Mouse (Mus musculus): Measurements from ENCODE around the gene Prph2.
A peak's percentile ranks its signal among the peaks of the same experiment; 100 is the strongest.

Prph2 gene

GRCm38 (mm10) chr17:46910186-46910585, at the start of gene Prph2:
Prph2 (plus strand) TSS chr17:46910459.
- DNase-seq (ENCODE audit: low read depth) = no peak

- no peak for DNase-seq (ENCODE audit: low read depth)
Observed at GRCm38 (mm10) chr17:46864566-46865195, 45.6 kb upstream of the Prph2 start.

GRCm38 (mm10) chr17:46866836-46867235, 43.4 kb upstream of the Prph2 start:
- peak; percentile 94 for DNase-seq (ENCODE audit: low read depth)

- no peak for DNase-seq (ENCODE audit: low read depth)
Observed at GRCm38 (mm10) chr17:46870204-46870798, 40.0 kb upstream of the Prph2 start.

- DNase-seq (ENCODE audit: low read depth) = no peak
Observed at GRCm38 (mm10) chr17:46870913-46871312, 39.3 kb upstream of the Prph2 start.

GRCm38 (mm10) chr17:46872806-46873205, 37.5 kb upstream of the Prph2 start:
- no peak for DNase-seq (ENCODE audit: low read depth)

GRCm38 (mm10) chr17:46874133-46874532, 36.1 kb upstream of the Prph2 start:
- DNase-seq (ENCODE audit: low read depth) = peak; percentile 79

- no peak for DNase-seq (ENCODE audit: low read depth)
Observed at GRCm38 (mm10) chr17:46875626-46876025, 34.6 kb upstream of the Prph2 start.

- DNase-seq (ENCODE audit: low read depth) = peak; percentile 89
Observed at GRCm38 (mm10) chr17:46876371-46876950, 33.8 kb upstream of the Prph2 start.

- DNase-seq (ENCODE audit: low read depth) = no peak
Observed at GRCm38 (mm10) chr17:46877061-46877460, 33.2 kb upstream of the Prph2 start.

- peak; percentile 81 for DNase-seq (ENCODE audit: low read depth)
Observed at GRCm38 (mm10) chr17:46879841-46880311, 30.4 kb upstream of the Prph2 start.

GRCm38 (mm10) chr17:46880322-46880721, 29.9 kb upstream of the Prph2 start:
- peak; percentile 34 for DNase-seq (ENCODE audit: low read depth)

- no peak for DNase-seq (ENCODE audit: low read depth)
Observed at GRCm38 (mm10) chr17:46881728-46882127, 28.5 kb upstream of the Prph2 start.

- no peak for DNase-seq (ENCODE audit: low read depth)
Observed at GRCm38 (mm10) chr17:46883107-46883506, 27.2 kb upstream of the Prph2 start.

GRCm38 (mm10) chr17:46884766-46885165, 25.5 kb upstream of the Prph2 start:
- DNase-seq (ENCODE audit: low read depth) = no peak

GRCm38 (mm10) chr17:46885218-46885909, 24.9 kb upstream of the Prph2 start:
- DNase-seq (ENCODE audit: low read depth) = no peak

GRCm38 (mm10) chr17:46885910-46886643, 24.2 kb upstream of the Prph2 start:
- no peak for DNase-seq (ENCODE audit: low read depth)

- peak; percentile 81 for DNase-seq (ENCODE audit: low read depth)
Observed at GRCm38 (mm10) chr17:46888511-46889212, 21.6 kb upstream of the Prph2 start.

- peak; percentile 91 for DNase-seq (ENCODE audit: low read depth)
Observed at GRCm38 (mm10) chr17:46889450-46890084, 20.7 kb upstream of the Prph2 start.

GRCm38 (mm10) chr17:46890116-46890815, 20.0 kb upstream of the Prph2 start, which contains the start of gene Tbcc:
Tbcc (plus strand) TSS chr17:46890684.
- peak; percentile 100 for DNase-seq (ENCODE audit: low read depth)
